Mouse (Mus musculus) thymus, postnatal 25 days (tissue): ENCODE data around the gene Pou5f1.

Source experiments
- DNase-seq: peaks from one replicate; pipeline ENCODE4 v3.0.0; 2022

The Pou5f1 gene

GRCm38 (mm10) chr17:35554321-35554720 is 48.5 kb downstream of the Pou5f1 start:
- DNase-seq, result no peak

- DNase-seq, result no peak
These were observed 49.1 kb downstream of the Pou5f1 start for GRCm38 (mm10) chr17:35554761-35555397.

GRCm38 (mm10) chr17:35556186-35556765 is 50.5 kb downstream of the Pou5f1 start:
- DNase-seq, result no peak

- peak; percentile 64 for DNase-seq
These were observed 51.0 kb downstream of the Pou5f1 start for GRCm38 (mm10) chr17:35556812-35557211.

- no peak for DNase-seq
These were observed 51.5 kb downstream of the Pou5f1 start for GRCm38 (mm10) chr17:35557351-35557750.

DNA sequence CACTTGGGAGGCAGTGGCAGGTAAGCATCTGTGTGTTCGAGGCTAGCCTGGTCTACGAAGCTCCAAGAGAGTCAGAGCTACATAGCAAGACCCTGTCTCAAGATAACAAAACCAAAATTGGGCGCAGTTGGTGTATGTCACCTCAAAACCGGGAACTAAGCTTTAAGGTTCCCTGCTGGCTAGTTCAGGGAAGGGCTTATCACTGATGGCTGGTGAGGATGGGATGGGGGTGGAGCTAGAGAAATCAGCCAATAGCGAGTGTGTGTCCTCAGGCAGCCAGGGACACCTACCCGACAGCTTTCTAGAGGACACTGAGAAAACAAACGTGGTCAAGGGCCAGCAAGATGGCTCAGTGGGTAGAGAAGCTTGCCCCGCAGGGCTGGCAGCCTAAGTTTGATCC is 52.4 kb downstream of the Pou5f1 start:
- DNase-seq, result no peak
